Mouse (Mus musculus): ENCODE measurements around the gene Ctnnal1.
"Not testable (repeated sequence)": the region's sequence is repeated elsewhere in the genome, so short reads cannot be mapped to it uniquely, and the experiment has no call there.

Ctnnal1 gene

GRCm38 (mm10) chr4:56865003-56865511, at the start of gene Ctnnal1:
Gene Ctnnal1, minus strand, starts transcription at chr4:56865188.
- peak; percentile 93 for DNase-seq

GRCm38 (mm10) chr4:56914761-56915160, 49.8 kb upstream of the Ctnnal1 start:
- DNase-seq = no peak

DNA sequence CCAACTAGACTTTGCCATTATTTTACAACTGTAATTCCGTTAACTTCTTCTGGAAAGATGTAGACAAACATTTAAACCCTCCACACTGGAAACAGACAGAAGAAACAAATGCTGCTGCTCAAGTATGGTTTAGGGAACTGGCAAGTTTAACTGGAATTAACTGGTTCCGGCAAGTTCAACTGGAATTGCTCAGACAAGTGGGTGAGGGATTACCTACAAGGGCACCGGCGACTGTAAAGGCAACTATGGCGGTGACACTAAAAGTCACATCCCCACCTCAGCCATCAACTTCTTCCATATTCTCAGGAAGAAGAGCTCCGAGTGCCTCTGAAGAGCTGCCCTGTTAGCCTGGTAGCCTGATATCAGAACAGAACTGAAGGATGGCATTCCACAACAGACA, 49.4 kb upstream of the Ctnnal1 start:
- no peak for DNase-seq

- no peak for DNase-seq
These were observed 47.5 kb upstream of the Ctnnal1 start for GRCm38 (mm10) chr4:56912382-56913001.

GRCm38 (mm10) chr4:56909568-56909967, 44.6 kb upstream of the Ctnnal1 start:
- DNase-seq = no peak

DNA sequence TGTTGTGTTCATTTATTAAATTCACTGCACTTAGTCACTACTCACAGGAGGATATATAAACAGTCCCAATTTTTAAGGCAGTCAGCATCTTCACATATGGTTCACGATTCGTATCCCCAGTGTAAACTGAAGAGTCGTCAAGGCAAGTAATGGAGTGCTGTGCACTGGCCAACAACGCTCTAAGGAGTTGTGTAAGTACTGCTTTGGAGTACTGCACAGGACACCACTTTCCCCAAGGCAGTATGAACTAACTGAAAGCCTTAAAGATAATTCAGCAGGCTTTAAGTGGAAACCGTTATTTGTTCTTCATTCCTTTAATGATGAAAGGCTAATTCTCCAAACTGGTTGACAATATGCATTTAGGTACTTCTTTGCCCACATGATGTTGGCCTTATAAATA, 42.7 kb upstream of the Ctnnal1 start:
- no peak for DNase-seq

DNA sequence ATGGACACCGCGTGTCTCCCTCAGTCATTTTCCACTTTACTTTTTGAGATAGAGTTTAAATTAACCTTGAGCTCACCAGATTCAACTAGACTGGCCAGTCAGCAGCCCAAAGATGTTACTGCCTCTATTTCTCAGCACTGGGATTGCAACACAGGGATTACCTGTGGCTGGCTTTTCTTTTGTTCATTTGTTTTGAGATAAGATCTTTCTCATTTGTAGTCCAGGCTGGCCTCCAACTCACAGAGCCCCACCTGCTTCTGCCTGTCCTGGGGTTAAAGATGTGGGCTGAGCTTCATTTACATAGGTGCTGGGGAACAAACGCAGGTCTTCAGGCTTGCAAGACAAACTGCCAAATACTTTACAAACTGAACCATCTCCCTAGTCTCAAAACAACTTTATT, 41.9 kb upstream of the Ctnnal1 start:
- no peak for DNase-seq

GRCm38 (mm10) chr4:56905507-56905906, 40.5 kb upstream of the Ctnnal1 start:
- no peak for DNase-seq

DNA sequence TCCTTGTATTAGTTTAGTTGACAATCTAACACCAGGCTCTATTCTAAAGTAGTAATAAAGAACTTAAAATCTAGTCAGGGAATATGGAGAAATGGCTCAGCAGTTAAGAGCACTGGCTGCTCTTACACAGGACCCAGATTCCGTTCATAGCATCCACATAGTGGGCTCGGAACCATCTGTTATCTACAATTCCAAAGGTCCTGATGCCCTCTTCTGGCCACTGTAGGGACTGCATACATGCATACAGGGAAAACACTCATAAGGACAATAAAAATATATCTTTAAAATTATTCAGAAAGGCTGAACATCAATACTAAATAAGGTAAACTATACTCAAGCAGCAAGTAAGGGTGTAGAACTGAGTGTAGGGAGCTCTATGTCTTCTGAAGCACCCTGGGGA, 36.7 kb upstream of the Ctnnal1 start:
- DNase-seq = no peak

GRCm38 (mm10) chr4:56899216-56899615, 34.2 kb upstream of the Ctnnal1 start:
- DNase-seq = no peak

DNA sequence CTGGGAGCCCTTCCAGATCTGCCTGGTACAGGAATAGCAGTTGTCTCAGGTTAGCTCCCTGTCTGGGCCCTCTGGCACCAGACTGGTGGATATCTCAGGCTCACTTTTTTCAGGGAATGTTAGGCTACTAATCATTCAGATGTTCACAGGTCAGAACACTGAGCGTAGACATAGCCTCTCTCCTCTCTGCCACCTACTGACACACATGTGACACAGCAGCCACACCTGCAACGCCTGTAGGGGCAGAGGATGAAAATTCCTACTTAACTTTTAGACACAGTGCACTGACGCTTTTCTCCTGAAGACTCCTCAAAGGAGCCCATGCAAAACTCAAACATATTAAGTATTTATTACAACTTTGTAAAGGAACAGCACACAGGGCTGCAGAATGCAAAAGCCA, 32.5 kb upstream of the Ctnnal1 start:
- no peak for DNase-seq

DNA sequence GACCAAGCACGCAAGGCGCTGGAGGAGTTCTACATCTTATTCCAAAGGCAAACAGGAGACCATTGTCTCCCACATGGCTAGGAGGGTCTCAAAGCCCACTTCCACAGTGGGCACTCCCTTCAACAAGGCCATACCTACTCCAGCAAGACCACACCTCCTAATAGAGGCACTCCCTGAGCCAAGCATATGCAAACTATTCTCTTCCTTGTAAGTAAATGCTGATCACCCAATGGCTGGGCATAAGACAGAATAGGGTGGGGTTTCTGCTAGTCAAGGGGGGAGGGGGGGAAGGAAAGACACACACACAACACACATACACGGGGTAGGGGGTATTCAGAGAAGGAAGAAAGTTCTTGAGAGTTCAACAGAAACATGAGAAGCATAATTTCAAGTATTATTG, 29.2 kb upstream of the Ctnnal1 start:
- DNase-seq = no peak

DNA sequence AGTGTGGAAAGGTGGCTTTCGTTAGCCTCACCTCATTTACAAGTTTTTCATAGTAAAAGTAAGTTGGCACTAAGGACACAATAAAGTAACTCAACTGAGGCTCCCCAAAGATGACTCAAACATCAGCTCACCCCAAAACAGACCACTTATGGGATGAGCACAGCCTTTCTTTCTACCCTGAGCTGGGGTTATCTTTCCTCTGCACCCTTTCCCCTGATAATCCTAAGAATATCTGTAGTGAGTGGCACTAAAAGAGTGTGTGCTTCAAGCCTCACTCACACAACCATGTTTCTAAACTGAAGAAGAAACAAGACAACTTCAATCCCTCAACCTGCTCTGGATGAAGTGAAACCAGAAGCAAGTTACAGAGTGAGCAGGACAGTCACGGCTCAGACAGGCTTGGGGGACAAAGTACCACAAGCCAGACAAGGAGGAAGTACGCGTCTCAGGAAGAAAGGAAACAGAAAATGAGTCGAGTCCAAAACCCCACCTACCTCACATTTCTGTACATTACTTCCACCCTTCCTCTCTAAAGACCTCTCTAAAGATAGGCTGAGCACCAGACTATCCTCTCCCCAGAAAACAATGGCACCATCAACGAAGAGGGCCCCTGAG, 27.6 kb upstream of the Ctnnal1 start:
- peak; percentile 53 for DNase-seq

- no peak for DNase-seq
These were observed 23.5 kb upstream of the Ctnnal1 start for GRCm38 (mm10) chr4:56888483-56888882.

DNA sequence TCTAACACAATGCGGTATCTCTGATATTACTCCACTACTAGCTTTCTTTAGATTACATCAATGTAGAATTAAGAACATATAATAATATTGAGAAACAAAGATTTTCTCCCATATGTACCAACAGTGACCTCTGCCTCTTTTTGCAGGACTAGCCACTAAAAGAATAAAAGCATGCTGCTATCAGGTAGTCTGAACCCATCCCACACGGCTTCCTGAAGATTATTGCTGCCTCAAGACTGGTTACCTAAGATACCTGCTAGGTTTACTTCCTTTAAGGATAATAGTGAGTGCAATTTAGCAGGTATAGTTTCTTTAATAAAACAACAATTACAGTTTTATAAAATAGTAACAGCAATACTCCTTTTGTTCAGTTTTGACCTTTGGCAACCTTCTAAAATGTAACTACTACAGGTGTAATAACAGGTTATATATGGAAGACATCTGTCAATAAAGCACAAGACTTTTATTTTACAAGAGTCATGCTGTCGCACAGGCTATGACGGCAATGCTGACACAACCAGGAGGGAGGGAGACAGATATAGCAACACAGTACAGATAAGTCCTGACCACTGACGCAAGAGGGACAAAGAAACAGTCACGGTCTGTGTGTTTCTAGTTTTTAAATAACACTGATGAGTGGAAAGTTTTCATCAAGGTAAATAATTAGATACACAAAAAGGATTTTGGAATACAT, 21.4 kb upstream of the Ctnnal1 start:
- DNase-seq = no peak

DNA sequence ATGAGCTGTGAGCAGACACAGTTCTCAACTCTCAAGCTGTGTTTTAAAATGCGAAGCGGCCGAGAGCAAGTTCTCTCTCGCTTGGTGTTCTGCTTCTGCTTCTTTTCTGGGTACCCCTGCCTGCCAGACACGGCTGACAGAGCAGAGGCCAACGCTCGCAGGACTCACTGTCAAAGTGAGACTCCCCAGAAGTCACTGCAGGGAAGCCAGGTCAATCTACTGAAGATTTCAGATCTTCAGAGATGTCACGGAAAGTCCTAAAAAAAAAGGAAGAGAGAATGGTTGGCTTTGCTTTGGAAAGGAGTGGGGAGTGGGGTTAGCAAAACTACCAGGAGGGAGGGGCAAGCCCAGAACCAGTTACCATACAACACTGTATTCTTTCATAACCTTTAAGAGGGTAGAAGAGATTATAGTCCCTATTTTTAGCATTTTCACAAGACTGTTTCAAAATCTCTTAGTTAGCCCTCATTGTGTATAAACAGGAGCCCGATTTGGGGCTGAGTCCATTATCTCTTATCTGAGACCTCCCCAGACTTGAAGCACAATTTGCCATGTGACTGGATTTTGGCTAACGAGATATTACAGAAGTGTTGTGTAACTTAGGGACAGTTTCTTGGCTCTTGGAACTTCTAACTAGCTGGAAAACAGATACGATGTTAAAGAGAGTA, 15.2 kb upstream of the Ctnnal1 start:
- no peak for DNase-seq

DNA sequence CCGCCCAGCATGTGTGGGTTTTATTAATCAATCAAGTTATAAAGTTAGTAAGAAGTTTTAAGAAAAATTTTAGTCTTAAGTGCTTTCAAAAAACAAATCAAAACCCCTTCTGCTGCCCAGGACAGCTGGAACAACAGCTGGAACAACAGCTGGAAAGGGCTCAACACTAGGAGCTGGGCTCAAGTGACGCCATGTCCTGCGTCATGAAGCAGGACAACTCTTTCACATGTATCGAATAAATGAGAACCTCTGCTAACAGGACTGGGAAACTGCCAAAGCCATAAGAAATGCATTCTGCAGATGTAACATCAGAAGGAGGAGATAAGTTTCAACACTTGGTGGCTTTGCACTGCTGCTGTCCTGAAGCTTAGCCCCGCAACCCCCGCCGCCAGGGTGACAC, 14.0 kb upstream of the Ctnnal1 start:
- no peak for DNase-seq

DNA sequence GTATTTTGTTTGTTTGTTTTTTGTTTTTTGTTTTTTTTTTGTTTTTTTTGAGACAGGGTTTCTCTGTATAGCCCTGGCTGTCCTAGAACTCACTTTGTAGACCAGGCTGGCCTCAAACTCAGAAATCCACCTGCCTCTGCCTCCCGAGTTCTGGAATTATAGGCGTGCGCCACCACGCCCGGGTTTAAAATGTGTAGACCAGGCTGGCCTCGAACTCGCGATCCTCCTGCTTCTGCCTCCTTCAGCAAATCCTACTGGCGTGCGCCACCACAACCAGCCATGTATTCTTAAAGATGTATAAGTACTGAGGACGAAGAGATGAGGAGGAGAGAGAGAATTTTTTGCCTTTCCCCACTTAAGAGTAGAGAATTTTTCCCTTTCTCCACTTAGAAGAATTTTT, 5.6 kb upstream of the Ctnnal1 start:
- not testable (repeated sequence) for DNase-seq

DNA sequence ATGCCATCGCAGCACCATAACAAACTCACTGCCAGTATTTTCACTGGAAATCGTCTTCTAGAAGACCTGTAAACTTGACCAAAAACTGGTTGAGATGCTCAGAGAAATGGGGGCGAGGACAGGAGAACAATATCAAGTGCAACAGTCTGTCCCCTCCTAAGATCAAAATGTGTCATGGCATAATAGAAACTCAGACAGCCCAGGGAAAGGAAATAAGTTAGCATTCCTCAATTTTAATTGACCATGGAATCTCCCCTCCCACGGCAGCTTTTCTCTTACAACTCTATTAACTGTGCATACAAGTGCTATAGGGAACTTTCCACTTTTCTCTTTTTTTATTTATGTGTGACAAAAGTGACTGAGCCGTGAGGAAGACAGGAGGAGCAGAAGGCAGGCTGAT, 2.8 kb upstream of the Ctnnal1 start:
- no peak for DNase-seq

DNA sequence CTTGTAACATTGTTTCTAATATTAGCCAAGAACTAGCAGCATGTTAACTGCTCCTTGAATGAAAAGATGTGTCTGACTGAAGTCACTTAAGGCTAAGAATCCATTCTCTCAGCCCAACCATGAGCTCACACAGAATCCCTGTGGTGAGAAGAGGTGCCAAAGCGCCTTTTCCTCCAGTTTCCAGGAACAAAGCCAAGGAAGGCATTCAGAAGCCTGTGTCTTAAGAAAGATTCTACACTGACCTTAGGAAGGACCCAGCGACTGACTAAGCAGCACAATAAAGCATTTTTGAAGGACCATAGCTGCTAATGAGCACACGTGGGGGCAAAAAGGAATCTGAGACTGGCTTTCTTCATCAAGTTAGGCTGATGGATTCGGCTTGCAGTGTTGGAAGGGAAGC, 983 bp upstream of the Ctnnal1 start:
- DNase-seq = no peak

- DNase-seq = peak; percentile 25
These were observed 479 bp downstream of the Ctnnal1 start for GRCm38 (mm10) chr4:56864417-56865001.

DNA sequence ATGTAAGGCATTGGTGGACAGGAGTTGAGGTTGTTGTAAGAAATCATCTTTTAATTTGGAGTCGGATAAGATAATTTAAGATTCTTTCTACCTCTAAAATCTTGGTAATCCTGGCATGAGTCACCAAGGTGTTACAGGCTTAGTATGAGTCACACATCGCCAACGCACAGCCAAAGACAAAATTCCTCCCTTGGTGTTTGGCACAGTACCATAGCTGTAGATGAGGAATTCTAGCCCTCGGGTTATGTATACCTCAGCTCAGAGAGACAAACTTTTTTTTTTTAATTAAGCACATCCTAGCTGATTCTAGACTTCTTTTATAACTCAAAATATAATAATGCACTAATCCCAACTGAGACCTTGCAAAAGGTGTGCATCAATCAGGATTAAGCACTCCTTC, 972 bp downstream of the Ctnnal1 start:
- DNase-seq = peak; percentile 30

GRCm38 (mm10) chr4:56861551-56861950, 3.4 kb downstream of the Ctnnal1 start:
- no peak for DNase-seq
